Mouse (Mus musculus) spleen, postnatal 4 days (tissue): ENCODE measurements around the gene Maff.

Experiments
- DNase-seq, 2 experiments: peaks; one replicate each; pipeline ENCODE4 v3.0.0; 2022; ENCODE audit warnings: low spot score in 2 of 2

Gene Maff

DNA sequence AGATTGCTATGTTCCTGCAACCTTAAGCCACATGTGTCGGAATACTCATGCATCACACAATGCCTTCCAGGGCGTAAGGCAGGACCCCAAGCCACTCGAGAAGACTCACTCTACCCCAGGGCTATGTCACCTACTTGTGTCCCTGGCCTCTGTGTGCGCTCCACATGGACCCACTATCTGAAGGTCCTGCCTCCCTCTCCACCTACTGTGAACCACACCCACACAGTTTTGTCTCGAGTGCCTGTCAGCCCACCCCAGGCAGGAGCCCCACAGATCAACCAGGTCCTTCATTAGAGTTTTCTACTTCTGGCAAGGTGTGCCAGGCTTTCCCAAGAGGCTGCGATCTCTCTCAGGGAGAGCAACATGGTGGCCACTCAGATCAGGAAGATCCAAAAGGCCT lies 48.9 kb downstream of the Maff start:
- no peak for DNase-seq

GRCm38 (mm10) chr15:79396736-79397135 lies 50.3 kb downstream of the Maff start:
- DNase-seq = peak in 1 of 2 experiments; percentile 44

- DNase-seq = no peak
These were observed 53.0 kb downstream of the Maff start for GRCm38 (mm10) chr15:79399231-79400052.

GRCm38 (mm10) chr15:79400134-79400974 lies 53.9 kb downstream of the Maff start:
- no peak for DNase-seq

DNA sequence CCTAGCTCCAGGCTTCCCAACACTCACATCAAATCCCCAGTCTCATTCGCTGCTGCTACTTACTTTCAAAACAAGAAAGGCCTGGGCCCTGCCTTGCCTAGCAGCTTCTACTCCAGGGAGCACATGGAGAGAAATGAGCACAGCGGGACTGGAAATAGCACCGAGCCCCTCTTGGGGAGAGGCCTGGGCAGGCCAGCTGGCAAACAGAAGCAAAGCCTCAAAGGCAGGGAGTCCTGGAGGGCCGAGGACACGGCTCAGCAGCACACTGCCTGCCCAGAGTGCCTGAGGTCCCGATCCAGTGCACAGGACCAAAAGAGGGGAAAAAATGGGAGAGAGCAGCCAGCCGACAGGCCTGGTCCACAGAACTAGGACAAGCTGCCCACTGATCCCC lies 54.5 kb downstream of the Maff start:
- DNase-seq = no peak

DNA sequence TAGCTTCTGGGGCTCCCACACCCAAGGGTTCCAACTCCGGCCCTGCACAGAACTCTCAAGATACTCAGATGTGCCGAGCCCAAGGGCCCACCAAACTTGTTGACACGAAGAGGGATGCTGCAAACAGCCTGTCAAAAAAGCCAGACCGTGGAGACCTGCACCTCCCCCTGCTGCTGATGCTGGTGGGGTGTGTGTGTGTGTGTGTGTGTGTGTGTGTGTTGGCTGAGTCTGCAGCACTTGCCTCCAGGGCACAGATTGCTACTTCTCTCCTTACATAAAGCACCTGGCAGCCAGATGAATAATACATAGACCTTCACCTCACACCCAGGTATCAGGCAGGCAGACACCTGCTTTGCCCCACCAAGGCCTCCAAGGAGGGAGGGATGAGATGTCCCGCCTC lies 55.8 kb downstream of the Maff start:
- no peak for DNase-seq

DNA sequence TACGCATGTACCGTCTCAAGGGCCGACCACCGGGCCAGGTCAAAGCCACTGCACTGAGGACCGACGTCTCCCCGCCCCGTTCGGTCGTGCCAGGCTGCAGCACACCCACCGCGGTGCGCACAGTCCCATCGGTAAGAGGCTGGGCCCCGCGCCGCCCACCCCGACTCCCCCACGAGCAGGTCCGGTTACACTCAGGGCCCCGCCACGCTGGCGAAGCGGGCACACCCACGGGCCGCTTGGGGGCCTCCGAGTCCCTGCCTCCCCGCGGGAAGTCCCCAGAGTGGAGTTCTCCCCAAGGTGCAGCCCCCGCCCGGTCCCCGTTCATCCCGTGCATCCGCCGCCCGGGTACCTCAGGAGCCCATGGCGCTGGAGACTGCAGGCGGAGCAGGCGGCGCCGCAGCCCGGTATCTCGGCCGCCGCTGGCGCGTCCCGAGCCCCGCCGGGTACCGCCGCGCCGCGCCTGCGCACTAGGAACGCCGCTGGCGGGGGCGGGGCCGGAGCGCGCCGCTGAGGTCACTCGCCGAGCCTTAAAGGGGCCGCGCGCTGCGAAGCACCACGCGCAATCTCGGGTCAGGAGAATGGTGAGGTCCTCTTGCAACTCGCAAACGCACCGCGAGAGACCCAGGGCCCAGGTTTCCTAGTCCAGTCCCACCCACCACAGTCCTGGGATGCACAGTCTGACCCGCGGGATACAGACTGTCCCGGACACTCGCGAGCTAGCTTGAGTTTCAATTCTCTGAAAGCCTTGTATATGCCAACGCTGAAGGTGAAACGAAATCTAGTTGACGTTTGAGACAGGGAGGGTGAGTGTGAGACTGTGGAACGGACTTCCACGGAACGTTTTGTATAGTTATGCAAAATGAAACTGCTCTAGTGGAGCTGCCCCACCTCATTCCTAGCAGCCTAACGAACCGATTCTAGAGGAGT lies 56.7 kb downstream of the Maff start, which contains the start of gene Tmem184b:
Tmem184b (minus strand) TSS at position 734 of the 927 bp plus-strand sequence.
- peak; percentile 80 to 92 for DNase-seq

- DNase-seq = no peak
These were observed 57.4 kb downstream of the Maff start for GRCm38 (mm10) chr15:79403763-79404210.

DNA sequence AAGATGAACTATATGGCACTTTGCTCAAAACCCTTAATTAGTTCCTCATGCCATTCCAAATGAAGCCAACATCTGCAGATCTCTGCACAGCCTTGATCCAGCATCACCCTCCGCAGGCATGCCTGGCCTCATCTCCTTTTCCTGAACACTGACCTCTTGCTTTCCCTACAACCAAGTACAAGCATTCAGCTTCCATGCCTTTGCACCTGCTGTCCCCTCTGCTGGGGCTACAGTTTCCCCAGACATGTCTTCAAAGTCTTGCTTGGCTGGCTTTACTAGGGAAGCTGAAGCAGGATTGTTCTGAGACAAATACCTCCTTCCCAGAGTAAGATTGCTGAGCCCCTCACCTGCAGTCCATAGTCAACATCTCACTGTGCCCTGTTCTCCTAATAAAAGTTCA lies 57.9 kb downstream of the Maff start:
- no peak for DNase-seq

- no peak for DNase-seq
These were observed 60.1 kb downstream of the Maff start for GRCm38 (mm10) chr15:79406564-79406963.
